In genomic region chr17:35162730-35163129, GRCm38 (mm10) we compare ENCODE assay signal across 9 mouse cellular contexts. TPM values are rescaled to one million over a fixed set of nuclear protein-coding genes. Genes with fewer than 3 reads are reported as not detected.
DNase-seq lines count a peak whose midpoint lies in the region; ATAC-seq and TF ChIP-seq lines count a peak whose summit lies in the region.
"Had no signal": no experiment of that assay in that cellular context is flagged by ENCODE, and none has a peak within 500 bp of the region (broad histone marks: within the 10 kb centered on the region; RNA-seq: fewer than 3 reads in every experiment).

No protein-coding gene starts in this region.

- no peak for DNase-seq in layer of hippocampus, adult 2 months (ENCODE audit: low spot score in 2 of 2)
- no peak for DNase-seq in layer of hippocampus, postnatal 25 days (ENCODE audit: extremely low spot score in 1 of 2, low spot score in 1 of 2)
- DNase-seq in kidney, adult 18-20 months, result peak; percentile 56
- DNase-seq in frontal cortex, postnatal 36 days (ENCODE audit: low spot score in 2 of 2), result no peak
- no peak for DNase-seq in embryo, embryonic 9.5 days (ENCODE audit: extremely low spot score)
- no peak for DNase-seq in thymus, adult 2 months

- peak overlapping the region; percentile 89 for H3K4me3 ChIP-seq in layer of hippocampus, adult 2 months
- H3K4me3 ChIP-seq in forebrain, embryonic 13.5 days, result peak overlapping the region; percentile 100
- peak overlapping the region; percentile 90 for H3K4me3 ChIP-seq in lung, embryonic 15.5 days
- H3K4me3 ChIP-seq in thymus, adult 2 months (ENCODE audit: control insufficient read depth, insufficient read depth, low read length), result no peak overlapping the region

- WGBS in forebrain, embryonic 13.5 days, result 43% methylated on average over 12 of the region's 12 CpGs
- 16% methylated on average over 12 of the region's 12 CpGs for WGBS in lung, embryonic 15.5 days
- WGBS in thymus, adult 2 months, result 56% methylated on average over 12 of the region's 12 CpGs

- H3K9me3 ChIP-seq in forebrain, embryonic 13.5 days (replicated peaks), result no peaks in the 10 kb centered on the region
- no peaks in the 10 kb centered on the region for H3K9me3 ChIP-seq in lung, embryonic 15.5 days

- peaks cover 36% of the 10 kb centered on the region for H3K4me1 ChIP-seq in forebrain, embryonic 13.5 days
- H3K4me1 ChIP-seq in lung, embryonic 15.5 days, result peaks cover 29% of the 10 kb centered on the region
- peaks cover 14% of the 10 kb centered on the region for H3K4me1 ChIP-seq in thymus, adult 2 months (replicated peaks; ENCODE audit: control insufficient read depth, insufficient read depth, low read length)

- no peak for TF ChIP-seq CTCF in layer of hippocampus, adult 2 months (conservative IDR thresholded peaks at IDR 0.05)
- TF ChIP-seq CTCF in thymus, adult 2 months (IDR thresholded peaks at IDR 0.05; ENCODE audit: borderline replicate concordance, control insufficient read depth, extremely low read depth, insufficient read depth, low read length, poor library complexity), result no peak

- H3K36me3 ChIP-seq in forebrain, embryonic 13.5 days (ENCODE audit: poor library complexity, severe bottlenecking), result peaks cover 50% of the 10 kb centered on the region
- H3K36me3 ChIP-seq in lung, embryonic 15.5 days, result peaks cover 43% of the 10 kb centered on the region
- peaks cover 41% of the 10 kb centered on the region for H3K36me3 ChIP-seq in thymus, adult 2 months (ENCODE audit: control insufficient read depth, insufficient read depth, low read length)

- H3K27ac ChIP-seq in layer of hippocampus, adult 2 months, result peak overlapping the region; percentile 99
- H3K27ac ChIP-seq in forebrain, embryonic 13.5 days, result peak overlapping the region; percentile 97; the same call in 1 of the 2 replicates
- no peak overlapping the region for H3K27ac ChIP-seq in lung, embryonic 15.5 days
- H3K27ac ChIP-seq in thymus, adult 2 months (ENCODE audit: control insufficient read depth, insufficient read depth, low read length), result no peak overlapping the region

- peak overlapping the region; percentile 99 for H3K4me2 ChIP-seq in forebrain, embryonic 13.5 days
- peak overlapping the region; percentile 89 for H3K4me2 ChIP-seq in lung, embryonic 15.5 days

- no peak for TF ChIP-seq POLR2A in thymus, adult 2 months (IDR thresholded peaks at IDR 0.05; ENCODE audit: control insufficient read depth, extremely low read depth, insufficient read depth, low read length, poor library complexity)

- H3K9ac ChIP-seq in forebrain, embryonic 13.5 days, result peak overlapping the region; percentile 100
- H3K9ac ChIP-seq in lung, embryonic 15.5 days, result peak overlapping the region; percentile 97

- ATAC-seq in forebrain, embryonic 13.5 days, result no peak
- no peak for ATAC-seq in lung, embryonic 15.5 days (ENCODE audit: borderline replicate concordance, extremely low read depth, low FRiP score, low TSS enrichment)

- no peaks in the 10 kb centered on the region for H3K27me3 ChIP-seq in forebrain, embryonic 13.5 days
- H3K27me3 ChIP-seq in lung, embryonic 15.5 days, result no peaks in the 10 kb centered on the region
- no peaks in the 10 kb centered on the region for H3K27me3 ChIP-seq in thymus, adult 2 months (ENCODE audit: control insufficient read depth, insufficient read depth, low read length)

RNA-seq across cellular contexts. Expression of gene Prrc2a, which starts 2.0 kb away (rescaled TPM):
- 100 to 1,000 TPM; 339 to 370 TPM for total RNA-seq in layer of hippocampus, adult 2 months (2021)
- total RNA-seq in layer of hippocampus, postnatal 25 days (2021), result 100 to 1,000 TPM; 302 to 353 TPM
- polyA plus RNA-seq in forebrain, embryonic 13.5 days (2015; fragmentation: Nextera tagmentation; extraction: Ambion mirVana), result 213 TPM in 2 replicates
- polyA plus RNA-seq in lung, embryonic 15.5 days (2015; fragmentation: Nextera tagmentation; extraction: Ambion mirVana), result 169 and 179 TPM in 2 replicates
- polyA plus RNA-seq in thymus, adult 2 months (2012; rRNA removed), result 770 and 778 TPM in 2 replicates

RNA-seq across cellular contexts. Expression of gene Aif1, which starts 13.1 kb away (rescaled TPM):
- total RNA-seq in layer of hippocampus, adult 2 months (2021), result 10 to 100 TPM; 11.1 to 11.8 TPM
- total RNA-seq in layer of hippocampus, postnatal 25 days (2021), result 10 to 100 TPM; 10.4 to 10.8 TPM
- polyA plus RNA-seq in forebrain, embryonic 13.5 days (2015; fragmentation: Nextera tagmentation; extraction: Ambion mirVana), result 5.6 and 6.0 TPM in 2 replicates
- 6.9 and 9.0 TPM in 2 replicates for polyA plus RNA-seq in lung, embryonic 15.5 days (2015; fragmentation: Nextera tagmentation; extraction: Ambion mirVana)
- polyA plus RNA-seq in thymus, adult 2 months (2012; rRNA removed), result 5.4 and 8.9 TPM in 2 replicates

RNA-seq across cellular contexts. Expression of gene Lst1, which starts 25.5 kb away (rescaled TPM):
- 1 to 10 TPM; 6.2 to 8.6 TPM for total RNA-seq in layer of hippocampus, adult 2 months (2021)
- total RNA-seq in layer of hippocampus, postnatal 25 days (2021), result 1 to 10 TPM; 8.1 to 8.9 TPM
- 3.5 and 4.2 TPM in 2 replicates for polyA plus RNA-seq in forebrain, embryonic 13.5 days (2015; fragmentation: Nextera tagmentation; extraction: Ambion mirVana)
- 12.1 and 13.0 TPM in 2 replicates for polyA plus RNA-seq in lung, embryonic 15.5 days (2015; fragmentation: Nextera tagmentation; extraction: Ambion mirVana)
- 30.7 and 49.6 TPM in 2 replicates for polyA plus RNA-seq in thymus, adult 2 months (2012; rRNA removed)

RNA-seq across cellular contexts. Expression of gene Bag6, which starts 27.8 kb away (rescaled TPM):
- total RNA-seq in layer of hippocampus, adult 2 months (2021), result 100 to 1,000 TPM; 320 to 334 TPM
- total RNA-seq in layer of hippocampus, postnatal 25 days (2021), result 100 to 1,000 TPM; 290 to 320 TPM
- 82.5 and 82.6 TPM in 2 replicates for polyA plus RNA-seq in forebrain, embryonic 13.5 days (2015; fragmentation: Nextera tagmentation; extraction: Ambion mirVana)
- 48.6 and 51.2 TPM in 2 replicates for polyA plus RNA-seq in lung, embryonic 15.5 days (2015; fragmentation: Nextera tagmentation; extraction: Ambion mirVana)
- polyA plus RNA-seq in thymus, adult 2 months (2012; rRNA removed), result 411 TPM in 2 replicates

RNA-seq across cellular contexts. Expression of gene Apom, which starts 30.9 kb away (rescaled TPM):
- under 1 TPM; 0.37 to 0.49 TPM for total RNA-seq in layer of hippocampus, adult 2 months (2021)
- total RNA-seq in layer of hippocampus, postnatal 25 days (2021), result not detected
- polyA plus RNA-seq in forebrain, embryonic 13.5 days (2015; fragmentation: Nextera tagmentation; extraction: Ambion mirVana), result 0.93 and 0.99 TPM in 2 replicates
- 1.0 and 3.9 TPM in 2 replicates for polyA plus RNA-seq in lung, embryonic 15.5 days (2015; fragmentation: Nextera tagmentation; extraction: Ambion mirVana)
- polyA plus RNA-seq in thymus, adult 2 months (2012; rRNA removed), result 0.55 and 0.85 TPM in 2 replicates
- total RNA-seq: layer of hippocampus, postnatal 14 days had no signal

Comparison
In these comparisons a context has a peak if more than half of its experiments do, and no peak if none do; other contexts are left out.
1. H3K27ac ChIP-seq: peak in layer of hippocampus, adult 2 months (single experiment) and forebrain, embryonic 13.5 days (single experiment); none in lung, embryonic 15.5 days (single experiment) and thymus, adult 2 months (single experiment).